Mouse (Mus musculus) liver, embryonic 16.5 days (tissue): ENCODE measurements around the gene Patz1. TPM values are rescaled to one million over a fixed set of nuclear protein-coding genes. Genes with fewer than 3 reads are reported as not detected.
A peak's percentile ranks its signal among the peaks of the same experiment; 100 is the strongest.

Source experiments
- ATAC-seq: fragments of 200-750 bp; cut with Nextera tagmentation; 2 replicates; pipeline ENCODE4 v1.8.0; 2017; ENCODE audit warnings: low read depth, mild to moderate bottlenecking, moderate number of reproducible peaks, moderate library complexity
- H3K27ac ChIP-seq: fragments of 300-500 bp; sonication (generic); 2 replicates; pipeline ENCODE4 v1.5.1; 2014; ENCODE audit warnings: mild to moderate bottlenecking, low read length
- H3K27me3 ChIP-seq: fragments of 300-500 bp; sonication (generic); 2 replicates; pipeline ENCODE4 v1.6.1; 2014; ENCODE audit warnings: low read depth, low read length, mixed read lengths; ENCODE audit not compliant: control insufficient read depth, insufficient read depth
- H3K36me3 ChIP-seq: fragments of 300-500 bp; sonication (generic); 2 replicates; pipeline ENCODE4 v1.6.1; 2014; ENCODE audit warnings: mild to moderate bottlenecking; ENCODE audit not compliant: control insufficient read depth, insufficient read depth
- H3K4me1 ChIP-seq: fragments of 300-500 bp; sonication (generic); 2 replicates; pipeline ENCODE4 v1.6.1; 2014; ENCODE audit warnings: low read depth, low read length, mixed read lengths; ENCODE audit not compliant: control insufficient read depth
- H3K4me2 ChIP-seq: fragments of 300-500 bp; sonication (generic); 2 replicates; pipeline ENCODE4 v1.6.1; 2014; ENCODE audit warnings: low read depth, low read length, mixed read lengths
- H3K4me3 ChIP-seq: fragments of 300-500 bp; sonication (generic); 2 replicates; pipeline ENCODE4 v1.5.1; 2014; ENCODE audit warnings: low read depth, mild to moderate bottlenecking, low read length
- H3K9ac ChIP-seq: fragments of 300-500 bp; sonication (generic); 2 replicates; pipeline ENCODE4 v1.6.1; 2014; ENCODE audit warnings: low read depth, low read length
- H3K9me3 ChIP-seq: fragments of 300-500 bp; sonication (generic); replicated peaks from 2 replicates; pipeline ENCODE4 v1.6.1; 2016; ENCODE audit warnings: low read length; ENCODE audit not compliant: control insufficient read depth
- WGBS: fragments of 180-500 bp; shearing (Covaris S2); extraction: QIAGEN DNeasy Blood & Tissue Kit; methylation state at CpG from one replicate; pipeline ENCODE4 v1.1.7; 2014; ENCODE audit not compliant: insufficient replicate concordance; 5-methylcytosine and 5-hydroxymethylcytosine counted together
- polyA plus RNA-seq: library from polyadenylated mRNA; unstranded; fragments of >200 nt; fragmentation: Nextera tagmentation; extraction: Ambion mirVana; gene quantifications from 2 replicates; pipeline ENCODE4 v1.2.1, GENCODE M21; 2015

Patz1 gene
- polyA plus RNA-seq, 1 experiment from 2014 or later: 9.2 TPM

DNA sequence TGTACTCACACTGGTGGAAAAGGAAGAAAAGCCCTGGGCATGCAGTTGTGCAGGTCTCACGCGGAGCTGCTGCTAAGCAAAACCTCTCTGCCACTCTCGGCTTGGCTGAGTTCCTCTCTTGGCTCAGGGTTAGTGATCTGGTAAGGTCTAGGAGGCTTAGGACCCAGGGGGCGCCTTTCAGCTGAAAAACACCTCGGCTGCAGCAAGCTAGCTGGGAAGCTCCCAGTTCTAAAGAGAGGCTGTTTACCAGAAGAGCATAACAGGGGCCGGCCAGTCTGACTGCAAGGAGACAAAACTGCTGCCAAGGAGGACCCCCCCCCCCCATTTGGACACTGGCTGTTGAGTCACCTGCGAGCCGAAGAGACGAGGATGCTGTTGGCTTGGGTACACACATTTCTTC, 41.9 kb downstream of the Patz1 start:
- no peak for ATAC-seq
- Histone ChIP-seq H3K27ac (no peak overlapping the region), H3K9ac (no peak overlapping the region; the same call in 1 of the 2 replicates), H3K9me3 (no peaks in the 10 kb centered on the region), H3K4me2 (peak overlapping the region; percentile 79), H3K36me3 (no peaks in the 10 kb centered on the region), H3K4me1 (peaks cover 18% of the 10 kb centered on the region), H3K27me3 (peaks cover 27% of the 10 kb centered on the region), H3K4me3 (peak overlapping the region; percentile 54)
- WGBS: 2% methylated on average over 9 of the region's 9 CpGs

DNA sequence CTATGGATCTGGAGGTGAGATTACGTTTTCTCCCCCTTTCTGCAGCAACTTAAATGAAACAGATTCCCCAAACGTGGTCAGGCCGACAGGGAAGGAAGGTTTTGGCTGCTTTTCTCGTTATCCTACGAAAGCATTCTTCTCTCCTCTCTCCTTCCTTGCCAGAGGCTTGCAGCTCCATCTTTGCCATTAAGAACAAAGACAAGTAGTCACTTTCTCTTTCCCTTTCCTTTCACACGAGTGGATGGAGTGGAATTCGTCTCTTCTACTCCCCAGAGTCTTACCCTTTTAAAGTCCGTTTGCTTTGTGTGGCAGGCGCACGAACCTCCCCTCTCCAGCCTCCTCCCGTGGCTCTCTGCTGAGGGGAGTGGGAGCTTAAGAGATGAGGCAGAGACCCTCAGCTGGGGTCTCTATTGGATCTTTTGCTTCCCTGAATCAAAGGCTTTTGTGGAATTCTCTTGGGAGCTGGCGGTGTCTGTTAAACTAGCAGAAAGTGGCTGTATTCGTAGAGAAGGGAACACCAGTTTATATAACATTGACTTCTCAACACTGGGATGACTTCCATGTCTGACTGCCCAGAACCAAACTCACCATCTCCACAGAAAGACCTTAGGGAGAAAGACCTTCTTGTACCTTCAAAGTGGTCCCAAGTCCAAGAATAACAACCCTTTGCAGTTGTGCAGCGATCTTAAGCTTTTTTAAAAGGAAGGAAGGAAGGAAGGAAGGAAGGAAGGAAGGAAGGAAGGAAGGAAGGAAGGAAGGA, 42.5 kb downstream of the Patz1 start:
- ATAC-seq: no peak
- H3K36me3 ChIP-seq: no peaks in the 10 kb centered on the region
- no peaks in the 10 kb centered on the region for H3K9me3 ChIP-seq
- H3K4me2 ChIP-seq: peak overlapping the region; percentile 79
- H3K27me3 ChIP-seq: peaks cover 27% of the 10 kb centered on the region
- peak overlapping the region; percentile 54 for H3K4me3 ChIP-seq
- WGBS: 3% methylated on average over 14 of the region's 14 CpGs
- H3K27ac ChIP-seq: no peak overlapping the region
- H3K9ac ChIP-seq: no peak overlapping the region; the same call in 1 of the 2 replicates
- peaks cover 18% of the 10 kb centered on the region for H3K4me1 ChIP-seq

DNA sequence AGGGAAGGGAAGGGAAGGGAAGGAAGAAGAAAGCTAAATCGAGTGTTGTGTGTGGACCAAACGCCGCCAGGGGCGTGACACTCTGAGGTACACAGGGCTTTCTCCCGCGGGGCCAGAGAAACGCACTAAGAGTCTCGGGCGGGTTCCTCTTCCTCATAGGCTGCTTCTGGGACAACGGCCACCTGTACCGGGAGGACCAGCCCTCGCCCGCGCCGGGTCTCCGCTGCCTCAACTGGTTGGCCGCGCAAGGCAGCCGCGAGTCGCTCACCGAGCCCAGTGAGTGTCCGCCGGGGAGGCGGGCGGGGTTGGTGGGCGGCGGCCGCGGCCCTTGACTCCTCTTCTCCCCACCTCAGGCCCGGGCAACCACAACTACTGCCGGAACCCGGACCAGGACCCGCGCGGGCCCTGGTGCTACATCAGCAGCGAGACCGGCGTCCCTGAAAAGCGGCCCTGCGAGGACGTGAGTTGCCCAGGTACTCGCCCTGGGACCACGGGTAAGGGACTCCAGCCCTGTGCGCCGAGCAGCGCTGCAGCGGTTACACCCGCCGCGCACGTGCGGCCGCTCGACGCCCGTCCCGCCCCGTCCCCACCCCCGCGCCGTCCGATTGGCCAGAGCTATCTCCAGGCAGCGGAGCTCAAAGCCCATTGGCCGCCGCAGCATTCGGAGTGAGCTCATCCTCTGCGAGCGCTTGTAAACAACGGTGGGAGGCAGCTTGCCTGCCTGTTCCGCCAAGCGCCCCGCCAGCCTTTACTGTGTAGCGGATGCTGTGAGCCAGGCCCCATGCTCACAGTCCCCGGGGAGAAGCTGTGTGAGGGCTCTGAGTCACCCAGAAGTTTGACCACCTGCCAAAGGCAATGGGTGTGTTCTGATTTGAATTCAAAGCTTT, 43.3 kb downstream of the Patz1 start:
- H3K27ac ChIP-seq: peak overlapping the region; percentile 45; the same call in 1 of the 2 replicates
- H3K27me3 ChIP-seq: peaks cover 27% of the 10 kb centered on the region
- peak; percentile 97 for ATAC-seq
- H3K4me1 ChIP-seq: peaks cover 18% of the 10 kb centered on the region
- H3K4me2 ChIP-seq: peak overlapping the region; percentile 79
- no peaks in the 10 kb centered on the region for H3K36me3 ChIP-seq
- peak overlapping the region; percentile 54 for H3K4me3 ChIP-seq
- H3K9me3 ChIP-seq: no peaks in the 10 kb centered on the region
- peak overlapping the region; percentile 44 for H3K9ac ChIP-seq
- under 1% methylated on average over 75 of the region's 75 CpGs for whole genome bisulfite sequencing

DNA sequence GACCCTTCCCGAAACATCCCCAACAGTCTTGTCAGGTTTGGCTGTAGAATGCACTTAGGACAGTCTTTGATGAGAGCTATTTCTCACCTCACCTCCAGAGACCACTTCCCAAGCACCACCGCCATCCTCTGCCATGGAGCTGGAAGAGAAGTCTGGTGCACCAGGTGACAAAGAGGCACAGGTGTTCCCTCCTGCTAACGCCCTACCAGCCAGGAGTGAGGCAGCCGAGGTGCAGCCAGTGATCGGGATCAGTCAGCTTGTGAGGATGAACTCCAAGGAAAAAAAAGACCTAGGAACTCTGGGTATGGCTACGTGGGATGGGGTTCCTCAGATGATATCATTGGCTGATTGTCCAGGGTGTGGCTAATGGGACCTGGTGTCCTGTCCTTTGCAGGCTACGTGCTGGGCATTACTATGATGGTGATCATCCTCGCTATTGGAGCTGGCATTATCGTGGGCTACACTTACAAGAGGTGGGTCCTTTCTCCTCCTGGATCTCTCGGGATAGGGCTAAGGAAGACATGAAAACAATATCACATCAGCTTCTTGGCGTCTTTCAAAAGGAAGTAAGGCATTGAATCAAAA, 44.5 kb downstream of the Patz1 start:
- Histone ChIP-seq H3K4me3 (no peak overlapping the region), H3K27me3 (peaks cover 27% of the 10 kb centered on the region), H3K36me3 (no peaks in the 10 kb centered on the region), H3K9me3 (no peaks in the 10 kb centered on the region), H3K9ac (no peak overlapping the region), H3K4me2 (no peak overlapping the region), H3K27ac (no peak overlapping the region), H3K4me1 (peaks cover 18% of the 10 kb centered on the region)
- ATAC-seq: no peak
- WGBS: 68% methylated on average over 11 of the region's 11 CpGs

DNA sequence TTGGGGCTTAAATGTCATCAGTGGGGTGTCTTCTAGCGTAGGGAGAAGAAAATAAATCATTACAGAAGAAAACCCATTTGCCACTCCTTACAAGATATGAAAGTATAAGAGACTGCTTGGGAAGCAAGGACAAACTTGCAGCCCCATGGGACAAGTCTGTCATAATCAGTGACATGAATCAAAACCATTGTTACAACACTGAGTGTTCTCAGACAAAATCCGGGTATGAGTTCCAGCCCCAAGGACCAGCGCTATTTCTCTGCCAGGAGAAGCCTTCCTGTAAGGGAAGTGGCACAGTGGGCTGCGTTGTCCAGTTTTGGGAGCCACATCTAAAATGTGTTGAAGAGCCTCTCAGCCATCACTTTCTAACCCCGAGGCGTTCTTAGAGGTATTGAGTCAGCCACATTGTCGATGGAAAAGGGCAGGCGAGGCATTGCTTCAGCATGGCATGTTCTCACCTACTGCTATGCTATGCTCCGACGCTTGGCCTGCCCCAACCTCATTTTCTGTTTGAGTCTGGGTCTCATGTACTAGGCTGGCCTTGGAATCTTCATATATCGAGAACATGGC, 45.6 kb downstream of the Patz1 start:
- no peaks in the 10 kb centered on the region for H3K36me3 ChIP-seq
- 70% methylated on average over 11 of the region's 11 CpGs for WGBS
- peaks cover 27% of the 10 kb centered on the region for H3K27me3 ChIP-seq
- H3K27ac ChIP-seq: no peak overlapping the region
- H3K4me3 ChIP-seq: no peak overlapping the region
- no peak overlapping the region for H3K4me2 ChIP-seq
- H3K9ac ChIP-seq: no peak overlapping the region
- H3K4me1 ChIP-seq: peaks cover 18% of the 10 kb centered on the region
- H3K9me3 ChIP-seq: no peaks in the 10 kb centered on the region
- ATAC-seq: no peak

DNA sequence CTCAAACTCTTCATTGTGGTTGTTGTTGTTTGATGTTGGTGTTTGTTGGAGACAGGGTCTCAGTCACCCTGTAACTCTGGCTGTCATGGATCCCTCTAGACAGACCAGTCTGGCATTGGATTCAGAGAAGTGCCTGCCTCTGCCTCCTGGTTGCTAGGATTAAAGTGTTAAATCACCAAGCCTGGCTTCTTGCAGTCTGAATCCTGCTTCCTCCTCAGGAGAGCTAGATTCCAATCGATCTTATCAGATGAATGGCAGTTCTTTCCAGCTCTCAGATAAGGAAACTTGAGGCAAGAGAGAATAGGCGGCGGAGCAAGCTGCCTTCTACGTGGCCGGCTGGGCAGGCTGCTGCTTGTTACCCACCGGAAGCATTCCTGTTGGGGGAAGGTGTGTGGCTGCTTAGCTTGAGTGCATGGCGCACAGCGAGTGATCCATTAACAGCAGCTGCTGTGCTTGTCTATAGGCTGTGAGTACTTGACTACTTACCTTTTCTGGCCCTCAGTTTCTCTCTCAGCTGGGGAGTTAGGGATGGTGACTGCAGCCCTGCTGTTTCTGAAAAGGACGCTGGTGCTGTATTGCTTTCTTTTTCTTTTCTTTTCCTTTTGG, 46.1 kb downstream of the Patz1 start:
- no peak overlapping the region for H3K27ac ChIP-seq
- no peak overlapping the region for H3K9ac ChIP-seq
- H3K27me3 ChIP-seq: peaks cover 27% of the 10 kb centered on the region
- H3K4me1 ChIP-seq: peaks cover 18% of the 10 kb centered on the region
- 19% methylated on average over 9 of the region's 9 CpGs for WGBS
- H3K4me3 ChIP-seq: no peak overlapping the region
- no peaks in the 10 kb centered on the region for H3K9me3 ChIP-seq
- no peak for ATAC-seq
- H3K36me3 ChIP-seq: no peaks in the 10 kb centered on the region
- H3K4me2 ChIP-seq: no peak overlapping the region

DNA sequence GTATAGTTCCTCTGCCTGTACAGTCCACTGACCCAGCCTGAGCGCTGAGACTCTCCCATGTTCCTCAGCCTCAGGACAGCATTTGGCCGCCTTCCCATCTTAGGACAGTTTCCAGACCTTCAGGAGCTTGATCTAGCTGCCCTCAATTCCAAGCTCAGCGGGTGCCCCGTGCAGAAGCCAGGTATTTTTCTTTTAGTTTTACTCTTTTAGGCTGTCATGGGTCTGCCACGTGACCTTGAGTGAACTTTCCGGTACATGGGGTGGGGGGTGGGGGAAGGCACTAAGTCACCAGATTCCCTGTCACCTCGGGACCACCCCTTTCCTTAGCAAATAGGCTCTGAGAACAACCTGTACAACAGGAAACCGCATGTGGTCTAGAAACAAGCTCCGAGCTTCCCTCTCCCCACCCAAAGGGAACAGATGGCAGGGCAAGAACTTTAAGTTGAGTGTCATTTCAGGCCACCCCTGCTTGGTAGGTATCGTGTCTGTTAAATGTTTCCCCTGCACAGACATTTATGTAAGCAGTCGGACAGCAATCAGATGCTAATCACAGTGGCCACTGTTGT, 47.1 kb downstream of the Patz1 start:
- Histone ChIP-seq H3K27me3 (peaks cover 23% of the 10 kb centered on the region), H3K4me1 (peaks cover 17% of the 10 kb centered on the region), H3K27ac (no peak overlapping the region), H3K36me3 (no peaks in the 10 kb centered on the region), H3K9me3 (no peaks in the 10 kb centered on the region), H3K4me3 (no peak overlapping the region), H3K4me2 (peak overlapping the region; percentile 13; the same call in 1 of the 2 replicates), H3K9ac (no peak overlapping the region)
- no peak for ATAC-seq
- WGBS: 11% methylated on average over 11 of the region's 11 CpGs

DNA sequence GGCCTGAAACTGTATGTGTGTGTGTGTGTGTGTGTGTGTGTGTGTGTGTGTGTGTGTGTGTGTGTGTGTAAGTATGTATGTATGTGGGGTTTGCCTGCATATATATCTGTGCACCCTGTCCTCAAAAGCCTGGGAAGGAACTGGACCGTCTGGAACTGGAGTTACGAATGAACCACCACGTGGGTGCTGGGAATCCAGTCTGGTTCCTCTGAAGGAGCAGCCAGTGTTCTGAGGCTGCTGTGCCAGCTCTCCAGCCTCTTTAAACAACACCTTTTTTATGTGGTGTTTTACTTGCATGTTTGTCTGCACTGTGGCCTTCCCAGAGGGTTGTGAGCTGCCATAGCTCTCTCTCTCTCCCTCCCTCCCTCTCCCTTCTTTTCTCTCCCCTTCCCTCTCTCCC, 47.9 kb downstream of the Patz1 start:
- Histone ChIP-seq H3K9ac (no peak overlapping the region), H3K4me1 (peaks cover 10% of the 10 kb centered on the region), H3K4me2 (no peak overlapping the region), H3K27me3 (peaks cover 16% of the 10 kb centered on the region), H3K27ac (no peak overlapping the region), H3K4me3 (no peak overlapping the region), H3K9me3 (no peaks in the 10 kb centered on the region), H3K36me3 (no peaks in the 10 kb centered on the region)
- no peak for ATAC-seq
- WGBS: 50% methylated on average over 3 of the region's 3 CpGs
